Mouse (Mus musculus): Measurements from ENCODE around the gene Tfeb. TPM values are rescaled to one million over a fixed set of nuclear protein-coding genes. Genes with fewer than 3 reads are reported as not detected.

The Tfeb gene
- polyA plus RNA-seq, 1 experiment from 2014 or later = 48.3 TPM

DNA sequence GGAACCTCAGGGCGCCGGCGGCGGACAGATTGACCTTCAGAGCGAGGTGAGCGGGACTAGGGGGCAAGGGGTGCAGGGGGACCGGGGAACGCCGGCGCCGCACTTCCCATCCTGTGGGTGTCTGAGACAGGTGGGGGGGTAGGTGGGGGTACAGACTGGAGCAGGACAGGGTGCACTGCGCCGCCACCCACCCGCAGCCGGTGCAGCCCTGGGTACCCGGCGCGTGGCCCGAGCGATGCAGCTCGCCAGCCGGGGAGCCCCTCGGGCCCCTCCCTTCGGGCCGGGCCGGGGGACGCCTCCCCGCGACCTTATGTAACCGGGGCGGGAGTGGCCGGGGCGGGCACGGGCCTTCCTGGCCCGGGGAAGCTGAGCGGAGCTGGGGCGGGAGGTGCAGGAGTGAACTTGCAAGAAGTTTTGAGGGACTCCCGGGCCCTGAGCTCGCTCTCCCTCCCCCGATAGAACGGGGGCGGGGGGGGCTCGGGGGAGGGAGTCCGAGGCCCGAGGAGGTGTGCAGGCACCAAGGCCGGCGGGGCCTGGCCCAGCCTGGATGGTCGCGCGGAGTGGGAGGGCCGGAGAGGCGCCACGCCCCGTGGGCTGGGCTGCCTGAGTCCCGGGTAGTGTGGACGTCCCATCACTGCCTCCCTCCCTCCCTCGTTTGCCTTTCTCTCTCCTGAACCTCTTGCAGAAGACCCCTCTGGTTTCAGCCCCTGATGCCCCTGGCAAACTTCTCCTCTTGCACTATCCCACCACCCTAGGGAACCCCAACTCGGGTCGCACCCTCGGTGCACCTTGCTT, 638 bp downstream of the Tfeb start:
- DNase-seq (ENCODE audit: low read depth, low spot score) = peak; percentile 59
- H3K27me3 ChIP-seq = no peaks in the 10 kb centered on the region
- ChIA-PET POLR2A (interaction anchor here (0.6 to 6.6 kb wide), 4 partner anchors 21 to 104 kb away, joined by 3 to 91 read pairs (median 4); no protein-coding TSS in a partner anchor), CTCF (interaction anchor here (0.8 to 2.8 kb wide), 6 partner anchors 17 to 57 kb away, joined by 3 to 14 read pairs (median 4); no protein-coding TSS in a partner anchor)
- in situ Hi-C loops (cut with MboI; ENCODE audit: low pct_unique_long_range_greater_than_20kb) = no loop called here
- no peak for TF ChIP-seq CTCF (IDR thresholded peaks at IDR 0.05)
- ATAC-seq = peak; percentile 83

DNA sequence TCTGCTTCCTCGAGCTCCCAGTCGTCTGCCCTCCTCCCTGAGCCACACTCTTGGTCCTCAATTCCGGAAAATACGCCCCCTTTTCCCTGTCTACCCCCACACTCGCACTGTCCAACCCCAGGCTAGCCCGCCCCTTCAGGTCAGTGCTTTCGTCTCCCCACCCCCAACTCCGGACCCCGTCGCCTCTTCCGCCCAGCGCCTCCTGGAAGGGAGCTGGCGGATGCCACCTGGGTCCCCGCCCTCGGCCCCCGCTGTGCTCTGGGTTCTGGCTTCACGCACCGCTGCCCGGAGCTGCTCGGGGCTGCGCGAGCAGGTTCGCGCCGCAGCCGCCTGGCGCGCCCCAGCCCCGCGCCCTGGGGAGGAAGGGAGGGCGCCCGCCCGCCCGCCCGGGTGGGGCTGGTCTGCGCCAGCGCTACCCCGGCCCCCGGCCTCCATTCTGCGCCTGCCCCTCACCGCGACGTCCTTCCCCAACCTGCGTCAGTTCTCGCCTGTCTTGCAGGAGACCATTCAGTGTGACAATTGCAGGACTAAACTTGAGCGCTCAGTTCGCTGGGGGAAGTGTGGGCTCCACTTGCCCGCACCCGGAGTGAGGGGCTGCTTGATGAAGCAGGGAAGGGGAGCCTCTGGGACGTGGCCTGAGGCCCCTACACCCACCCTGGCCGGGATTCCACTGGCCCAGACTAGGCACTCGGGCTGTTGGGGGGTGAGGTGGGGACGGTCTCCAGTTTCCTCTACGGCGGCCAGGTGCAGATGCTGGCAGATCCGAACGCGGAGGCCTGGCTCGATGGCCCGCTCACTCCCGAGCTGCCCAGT, 1.4 kb downstream of the Tfeb start:
- TF ChIP-seq CTCF (IDR thresholded peaks at IDR 0.05) = no peak
- DNase-seq (ENCODE audit: low read depth, low spot score) = peak; percentile 51
- H3K27me3 ChIP-seq = no peaks in the 10 kb centered on the region
- CTCF ChIA-PET = interaction anchor here (0.8 to 2.8 kb wide), 8 partner anchors 12 to 56 kb away, joined by 3 to 14 read pairs (median 3); no protein-coding TSS in a partner anchor
- POLR2A ChIA-PET = interaction anchor here (1.0 to 6.6 kb wide), 3 partner anchors 20 to 57 kb away, joined by 3 to 91 read pairs (median 4); no protein-coding TSS in a partner anchor
- peak; percentile 64 for ATAC-seq
- in situ Hi-C loops (cut with MboI; ENCODE audit: low pct_unique_long_range_greater_than_20kb) = no loop called here

DNA sequence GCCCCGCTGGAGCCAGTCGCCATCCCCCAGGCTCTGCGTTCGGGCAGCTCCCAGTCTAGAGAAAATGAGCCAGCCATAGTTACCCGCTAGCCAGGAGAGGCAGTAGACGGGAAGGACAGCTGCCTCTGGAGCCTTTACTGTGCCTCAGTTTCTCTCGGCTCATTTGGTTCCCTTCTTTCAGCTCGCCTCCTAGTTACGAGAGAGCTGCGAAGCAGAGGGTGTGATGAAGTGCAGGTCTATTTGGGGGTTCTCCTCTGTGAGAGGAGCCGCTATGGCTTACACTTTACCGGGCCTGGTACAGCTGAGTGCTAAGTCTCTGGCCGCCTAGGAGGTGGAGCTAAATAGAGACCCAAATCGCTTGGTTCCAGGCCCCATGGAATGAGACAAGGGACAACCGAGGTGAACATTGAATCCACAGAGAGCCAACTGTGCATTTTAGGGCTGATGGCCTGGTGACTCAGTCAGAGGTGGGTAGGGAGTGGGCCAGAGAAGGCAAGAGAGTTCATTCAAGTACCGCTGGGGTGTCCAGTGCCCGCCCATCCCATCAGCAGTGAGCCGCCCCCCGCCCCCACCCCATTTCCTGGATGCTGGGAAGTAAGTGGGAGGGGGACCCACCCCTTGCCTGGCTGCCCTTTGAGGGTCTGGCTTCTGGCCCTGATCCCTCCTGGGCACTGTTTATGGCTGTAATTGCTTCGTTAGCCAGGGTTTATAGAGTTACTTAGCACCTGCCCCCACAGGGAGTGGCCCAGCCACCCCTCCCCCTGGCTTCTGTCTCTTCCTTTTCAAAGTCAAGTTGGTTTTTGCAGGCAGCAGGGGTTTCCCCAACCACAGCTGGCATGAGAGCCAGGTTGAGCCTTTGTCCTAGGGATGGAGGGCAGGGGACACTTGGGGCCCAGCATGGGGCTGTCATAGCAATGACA, 2.3 kb downstream of the Tfeb start:
- no peak for TF ChIP-seq CTCF (IDR thresholded peaks at IDR 0.05)
- in situ Hi-C loops (cut with MboI; ENCODE audit: low pct_unique_long_range_greater_than_20kb) = no loop called here
- no peaks in the 10 kb centered on the region for H3K27me3 ChIP-seq
- ChIA-PET CTCF (interaction anchor here (1.0 to 3.3 kb wide), 7 partner anchors 11 to 54 kb away, joined by 3 to 15 read pairs (median 7); no protein-coding TSS in a partner anchor), POLR2A (interaction anchor here (1.9 to 6.6 kb wide), 2 partner anchors 20 to 40 kb away, joined by 4 to 91 read pairs; no protein-coding TSS in a partner anchor)
- DNase-seq (ENCODE audit: low read depth, low spot score) (peak; percentile 64), ATAC-seq (peak; percentile 56)

DNA sequence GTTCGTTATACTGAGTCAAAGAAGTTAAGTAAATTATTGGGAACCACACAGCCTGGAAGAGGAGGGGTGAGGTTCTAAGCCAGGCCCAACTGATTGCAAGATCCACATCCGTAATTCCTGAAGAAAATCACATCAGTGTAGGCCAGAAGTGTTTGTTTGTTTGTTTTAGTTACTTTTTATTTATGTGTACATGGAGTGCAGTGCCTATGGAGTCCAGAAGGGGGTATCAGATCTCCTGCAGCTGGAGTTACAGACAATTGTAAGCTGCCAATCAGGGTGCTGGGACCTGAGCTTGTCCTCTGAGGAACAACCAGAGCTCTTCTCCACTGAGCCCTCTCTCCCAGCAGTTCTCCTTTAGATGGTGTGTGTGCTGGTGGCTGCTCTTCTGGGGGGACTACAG, 3.4 kb downstream of the Tfeb start:
- ATAC-seq (no peak), DNase-seq (ENCODE audit: low read depth, low spot score) (no peak)
- H3K27me3 ChIP-seq = no peaks in the 10 kb centered on the region
- in situ Hi-C loops (cut with MboI; ENCODE audit: low pct_unique_long_range_greater_than_20kb) = loop anchor here (5.0 kb wide), 1 partner anchor 57 kb away; no protein-coding TSS in a partner anchor
- no peak for TF ChIP-seq CTCF (IDR thresholded peaks at IDR 0.05)
- POLR2A ChIA-PET = interaction anchor here (6.6 kb wide), 1 partner anchor 19 kb away, joined by 91 read pairs; no protein-coding TSS in a partner anchor
- CTCF ChIA-PET = interaction anchor here (0.8 to 3.3 kb wide), 8 partner anchors 16 to 53 kb away, joined by 3 to 15 read pairs (median 3); no protein-coding TSS in a partner anchor

DNA sequence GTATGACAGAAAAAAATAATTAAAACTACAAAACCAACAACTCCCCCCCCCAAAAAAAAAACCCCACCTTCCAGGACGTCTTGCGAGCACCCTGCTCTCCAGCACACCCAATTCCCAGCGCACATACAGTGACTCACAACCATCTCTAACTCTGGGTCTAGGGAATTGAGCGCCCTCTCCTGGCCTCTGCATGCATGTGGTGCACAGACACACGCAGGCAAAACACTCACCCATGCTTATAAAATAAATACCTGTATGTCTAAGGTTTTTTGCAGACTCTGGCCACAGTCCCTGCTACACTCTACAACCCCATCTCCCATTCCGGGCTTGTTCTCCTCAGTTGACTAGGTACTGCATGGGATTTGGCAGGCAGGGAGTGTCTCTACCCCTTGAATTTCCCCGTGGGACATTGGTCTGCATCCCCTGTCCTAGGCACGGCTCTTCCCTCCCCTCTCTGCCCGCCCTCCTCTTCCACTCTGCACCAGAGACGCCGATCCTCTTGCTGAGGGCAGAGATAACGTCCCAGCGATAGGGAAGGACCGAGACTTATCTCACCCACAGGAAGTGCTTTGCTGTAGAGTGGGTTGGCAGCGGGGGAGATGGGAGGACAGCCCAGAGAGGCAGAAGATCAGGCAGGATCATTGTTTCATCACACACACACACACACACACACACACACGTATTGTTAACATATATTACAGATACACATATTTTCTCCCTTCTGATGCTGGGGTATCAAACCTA, 6.3 kb downstream of the Tfeb start:
- no peak for DNase-seq (ENCODE audit: low read depth, low spot score)
- ChIA-PET POLR2A (no interaction called here), CTCF (no interaction called here)
- no peak for TF ChIP-seq CTCF (IDR thresholded peaks at IDR 0.05)
- no peak for ATAC-seq
- no peaks in the 10 kb centered on the region for H3K27me3 ChIP-seq
- in situ Hi-C loops (cut with MboI; ENCODE audit: low pct_unique_long_range_greater_than_20kb) = loop anchor here (5.0 kb wide), 1 partner anchor 54 kb away; no protein-coding TSS in a partner anchor

DNA sequence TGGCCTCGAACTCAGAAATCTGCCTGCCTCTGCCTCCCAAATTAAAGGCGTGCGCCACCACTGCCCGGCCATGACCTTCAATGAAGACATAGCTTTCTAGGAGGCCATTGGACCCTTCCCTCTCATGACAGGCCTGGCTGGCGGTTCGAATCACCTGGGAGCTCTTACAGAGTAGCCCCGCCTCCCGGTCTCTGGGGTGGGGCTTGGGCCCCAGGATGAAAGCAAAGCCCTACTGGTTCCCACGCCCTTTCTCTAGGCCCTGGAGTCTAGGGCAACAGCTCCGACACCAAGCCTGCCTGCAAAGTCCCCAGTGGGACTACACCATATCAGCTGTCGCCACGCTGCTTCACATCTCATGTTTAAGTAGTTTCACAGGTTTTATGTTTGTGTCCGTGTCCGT, 7.3 kb downstream of the Tfeb start:
- TF ChIP-seq CTCF (IDR thresholded peaks at IDR 0.05) = no peak
- H3K27me3 ChIP-seq = no peaks in the 10 kb centered on the region
- DNase-seq (ENCODE audit: low read depth, low spot score) (no peak), ATAC-seq (no peak)
- CTCF ChIA-PET = interaction anchor here (0.7 to 1.3 kb wide), 2 partner anchors 16 to 19 kb away, joined by 3 read pairs; no protein-coding TSS in a partner anchor
- POLR2A ChIA-PET = no interaction called here
- in situ Hi-C loops (cut with MboI; ENCODE audit: low pct_unique_long_range_greater_than_20kb) = loop anchor here (5.0 kb wide), 1 partner anchor 53 kb away; no protein-coding TSS in a partner anchor

DNA sequence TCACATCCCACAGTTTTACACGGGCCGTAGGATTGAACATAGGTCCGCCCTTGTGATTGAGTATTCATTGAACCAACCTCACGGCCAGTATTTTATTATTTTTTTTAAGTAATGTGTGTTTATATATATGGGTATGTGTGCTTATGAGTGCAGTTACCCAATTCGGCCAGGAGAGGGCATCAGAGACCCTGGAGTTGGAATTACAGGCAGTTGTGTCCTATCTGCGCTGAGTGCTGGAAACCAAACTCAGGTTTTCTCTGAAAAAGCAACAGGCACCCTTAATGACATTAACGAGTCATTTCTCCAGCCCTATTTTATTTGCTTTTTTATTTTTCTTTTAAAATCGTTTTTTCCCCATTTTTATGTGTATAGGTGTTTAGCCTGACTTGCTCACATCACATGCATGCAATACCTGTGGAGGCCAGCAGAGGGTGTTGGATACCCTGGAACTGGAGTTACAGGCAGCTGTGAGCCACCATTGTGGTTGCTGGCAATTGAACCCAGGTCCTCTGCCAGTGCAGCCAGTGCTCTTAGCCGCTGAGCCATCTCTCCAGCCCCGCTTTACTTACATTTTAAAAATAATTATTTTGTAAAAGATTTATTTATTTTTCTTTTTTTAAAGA, 8.0 kb downstream of the Tfeb start:
- in situ Hi-C loops (cut with MboI; ENCODE audit: low pct_unique_long_range_greater_than_20kb) = loop anchor here (5.0 kb wide), 1 partner anchor 52 kb away; no protein-coding TSS in a partner anchor

DNA sequence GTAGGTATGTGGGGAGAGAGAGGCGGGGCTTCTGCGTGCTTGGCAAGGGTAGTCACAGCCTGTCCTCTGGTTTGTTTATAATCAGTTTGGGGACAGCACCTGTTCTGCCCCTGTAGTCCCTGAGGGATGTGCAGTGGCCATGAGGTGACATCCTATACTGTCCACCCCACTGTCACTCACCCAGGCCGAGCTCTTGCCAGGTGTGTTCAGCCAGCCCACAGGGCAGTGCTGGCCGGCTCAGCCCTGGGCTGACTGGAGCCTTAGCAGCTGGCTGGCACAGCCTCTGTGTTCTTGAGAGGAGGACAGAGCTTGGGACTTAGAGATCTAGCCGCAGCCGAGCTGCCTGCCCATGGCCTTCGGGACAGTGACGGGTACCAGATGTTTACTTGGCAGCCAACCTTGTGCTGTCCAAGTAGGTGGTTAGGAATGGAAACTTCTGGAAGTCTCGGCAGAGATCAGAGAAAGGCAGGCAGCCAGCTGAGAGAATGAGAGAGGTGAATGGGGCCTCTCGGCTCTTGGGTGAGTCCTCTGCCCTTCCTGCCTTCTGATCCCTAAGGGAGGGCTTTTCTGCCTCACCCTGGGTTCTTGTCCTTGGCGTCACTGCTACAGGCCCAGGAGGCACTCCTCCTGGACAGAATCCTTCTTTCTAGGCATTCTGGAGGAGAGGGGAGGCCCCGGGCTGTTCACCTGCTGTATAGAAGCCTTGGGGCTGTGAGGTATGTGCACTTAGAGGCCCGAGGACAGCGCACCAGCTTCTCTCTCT, 12.1 kb downstream of the Tfeb start:
- ChIA-PET CTCF (interaction anchor here (1.6 to 3.8 kb wide), 2 partner anchors 11 to 55 kb away, joined by 3 to 18 read pairs; no protein-coding TSS in a partner anchor), POLR2A (no interaction called here)
- ATAC-seq (no peak), DNase-seq (ENCODE audit: low read depth, low spot score) (no peak)
- TF ChIP-seq CTCF (IDR thresholded peaks at IDR 0.05) = no peak
- in situ Hi-C loops (cut with MboI; ENCODE audit: low pct_unique_long_range_greater_than_20kb) = no loop called here
- no peaks in the 10 kb centered on the region for H3K27me3 ChIP-seq

More for the DNA sequence above, 8.0 kb downstream of the Tfeb start:
- CTCF ChIA-PET = interaction anchor here (0.7 to 1.3 kb wide), 2 partner anchors 15 to 18 kb away, joined by 3 read pairs; no protein-coding TSS in a partner anchor
- POLR2A ChIA-PET = no interaction called here
- no peaks in the 10 kb centered on the region for H3K27me3 ChIP-seq
- ATAC-seq (no peak), DNase-seq (ENCODE audit: low read depth, low spot score) (no peak)
- TF ChIP-seq CTCF (IDR thresholded peaks at IDR 0.05) = no peak
